In the genomic region with DNA sequence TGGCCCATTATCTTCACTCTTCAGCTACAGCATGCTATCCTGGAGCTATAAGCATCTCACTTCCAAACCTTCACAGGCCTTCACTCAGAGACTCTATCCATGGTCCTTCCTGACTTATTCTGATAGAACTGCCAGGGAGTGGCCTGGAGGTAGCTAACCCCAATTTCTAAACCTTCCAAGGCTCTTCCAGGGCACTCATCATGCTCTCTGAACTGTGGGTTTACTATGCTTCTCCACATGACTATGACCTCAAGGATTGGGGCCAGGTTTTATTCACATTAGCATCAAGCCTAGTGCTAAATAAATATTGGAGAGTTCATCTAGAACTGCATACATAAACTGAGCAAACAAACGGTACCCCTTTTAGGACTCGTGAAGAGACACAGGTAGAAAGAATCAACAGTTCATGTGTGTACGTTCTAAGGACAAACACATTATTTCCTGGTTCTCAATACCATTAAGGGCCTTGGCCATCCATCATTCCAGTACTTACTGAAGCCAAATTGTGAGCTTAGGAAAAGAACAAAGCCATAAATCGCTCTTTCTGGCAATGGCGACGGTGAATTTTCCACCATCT, we compare ENCODE assay signal across 8 mouse cellular contexts. TPM values are rescaled to one million over a fixed set of nuclear protein-coding genes. Genes with fewer than 3 reads are reported as not detected.
DNase-seq lines count a peak whose midpoint lies in the region; ATAC-seq and TF ChIP-seq lines count a peak whose summit lies in the region.

No protein-coding gene starts in this region.

- ATAC-seq in heart, embryonic 12.5 days (ENCODE audit: insufficient number of reproducible peaks, low FRiP score), result no peak
- ATAC-seq in forebrain, embryonic 14.5 days, result no peak
- no peak for ATAC-seq in liver, embryonic 11.5 days (replicated peaks; ENCODE audit: low FRiP score)

- no peaks in the 10 kb centered on the region for H3K27me3 ChIP-seq in heart, embryonic 12.5 days (replicated peaks)
- H3K27me3 ChIP-seq in MEL (ENCODE audit: control insufficient read depth in 1 of 2, insufficient read depth in 2 of 2, low read length in 2 of 2), result no peaks in the 10 kb centered on the region
- H3K27me3 ChIP-seq in forebrain, embryonic 14.5 days (replicated peaks; ENCODE audit: control insufficient read depth, insufficient read depth, low read length), result no peaks in the 10 kb centered on the region
- no peaks in the 10 kb centered on the region for H3K27me3 ChIP-seq in liver, embryonic 11.5 days (replicated peaks; ENCODE audit: control insufficient read depth, insufficient read depth, low read length)

- no peak for TF ChIP-seq EP300 in MEL (IDR thresholded peaks at IDR 0.05; ENCODE audit: low read depth in 1 of 2, low read length in 2 of 2)

- peak overlapping the region; percentile 93 for H3K27ac ChIP-seq in heart, embryonic 12.5 days (ENCODE audit: poor library complexity, severe bottlenecking)
- peak overlapping the region; percentile 78 for H3K27ac ChIP-seq in MEL (ENCODE audit: control insufficient read depth, low read depth, low read length)
- peak overlapping the region; percentile 99 for H3K27ac ChIP-seq in forebrain, embryonic 14.5 days (ENCODE audit: low read depth, low read length)
- H3K27ac ChIP-seq in liver, embryonic 11.5 days (ENCODE audit: low read depth, low read length), result peak overlapping the region; percentile 90

- no peak for TF ChIP-seq POLR2A in MEL (IDR thresholded peaks at IDR 0.05; ENCODE audit: control insufficient read depth in 1 of 2, insufficient read depth in 1 of 2, low read depth in 1 of 2, low read length in 2 of 2, poor library complexity in 1 of 2)

- peak overlapping the region; percentile 68 for H3K4me2 ChIP-seq in heart, embryonic 12.5 days
- peak overlapping the region; percentile 85 for H3K4me2 ChIP-seq in forebrain, embryonic 14.5 days (ENCODE audit: low read length)
- H3K4me2 ChIP-seq in liver, embryonic 11.5 days, result peak overlapping the region; percentile 83

- no peaks in the 10 kb centered on the region for H3K9me3 ChIP-seq in heart, embryonic 12.5 days (replicated peaks)
- no peaks in the 10 kb centered on the region for H3K9me3 ChIP-seq in MEL (replicated peaks; ENCODE audit: insufficient read depth, low read length)
- H3K9me3 ChIP-seq in forebrain, embryonic 14.5 days (replicated peaks; ENCODE audit: control insufficient read depth, low read length), result no peaks in the 10 kb centered on the region
- H3K9me3 ChIP-seq in liver, embryonic 11.5 days (ENCODE audit: control insufficient read depth, low read length), result no peaks in the 10 kb centered on the region

- 12% methylated on average over 6 of the region's 6 CpGs for WGBS in heart, embryonic 12.5 days
- WGBS in forebrain, embryonic 14.5 days, result 9% methylated on average over 6 of the region's 6 CpGs
- 10% methylated on average over 6 of the region's 6 CpGs for WGBS in liver, embryonic 11.5 days

- DNase-seq in heart, postnatal 4 days, result no peak
- peak; percentile 50 for DNase-seq in MEL (ENCODE audit: low read depth, low spot score)
- no peak for DNase-seq in forebrain, embryonic 14.5 days (ENCODE audit: low spot score)
- DNase-seq in liver, embryonic 11.5 days (ENCODE audit: low spot score), result no peak
- DNase-seq in urinary bladder, postnatal 14 days (ENCODE audit: low spot score), result no peak
- no peak for DNase-seq in layer of hippocampus, adult 9-10 months (ENCODE audit: low spot score)
- DNase-seq in B cell, adult 2 months, result no peak

- peaks cover 7% of the 10 kb centered on the region; the same call in 1 of the 2 replicates for H3K36me3 ChIP-seq in heart, embryonic 12.5 days
- H3K36me3 ChIP-seq in MEL (ENCODE audit: control insufficient read depth in 1 of 2, insufficient read depth in 2 of 2, low read length in 2 of 2), result peaks cover 0 to 31% of the 10 kb centered on the region in 2 experiments; a peak in 2 of 4 replicates
- H3K36me3 ChIP-seq in forebrain, embryonic 14.5 days (ENCODE audit: control insufficient read depth, insufficient read depth, low read length), result 0 out of 2 replicates have a peak, but pooled peaks cover 4% of the 10 kb centered on the region
- H3K36me3 ChIP-seq in liver, embryonic 11.5 days (ENCODE audit: control insufficient read depth, insufficient read depth, low read length), result no peaks in the 10 kb centered on the region; the same call in 1 of the 2 replicates

- peaks cover 16% of the 10 kb centered on the region for H3K4me1 ChIP-seq in heart, embryonic 12.5 days (replicated peaks)
- peaks cover 5 to 20% of the 10 kb centered on the region in 2 experiments; a peak in 3 of 4 replicates for H3K4me1 ChIP-seq in MEL (ENCODE audit: control insufficient read depth in 1 of 2, insufficient read depth in 2 of 2, low read length in 2 of 2)
- peaks cover 22% of the 10 kb centered on the region for H3K4me1 ChIP-seq in forebrain, embryonic 14.5 days (ENCODE audit: control insufficient read depth, insufficient read depth, low read length)
- H3K4me1 ChIP-seq in liver, embryonic 11.5 days (replicated peaks; ENCODE audit: control insufficient read depth, insufficient read depth, low read length), result peaks cover 11% of the 10 kb centered on the region

- H3K4me3 ChIP-seq in heart, embryonic 12.5 days, result peak overlapping the region; percentile 66
- peak overlapping the region; percentile 75 to 95 for H3K4me3 ChIP-seq in MEL (ENCODE audit: control insufficient read depth in 1 of 2, insufficient read depth in 1 of 2, low read depth in 2 of 2, low read length in 2 of 2)
- peak overlapping the region; percentile 92 for H3K4me3 ChIP-seq in forebrain, embryonic 14.5 days (ENCODE audit: low read depth, low read length)
- H3K4me3 ChIP-seq in liver, embryonic 11.5 days (ENCODE audit: low read depth, low read length), result peak overlapping the region; percentile 91

- H3K9ac ChIP-seq in heart, embryonic 12.5 days, result peak overlapping the region; percentile 87
- peak overlapping the region; percentile 86 for H3K9ac ChIP-seq in MEL (ENCODE audit: control insufficient read depth, low read depth, low read length, poor library complexity, severe bottlenecking)
- H3K9ac ChIP-seq in forebrain, embryonic 14.5 days (ENCODE audit: low read length), result peak overlapping the region; percentile 98
- peak overlapping the region; percentile 95 for H3K9ac ChIP-seq in liver, embryonic 11.5 days (ENCODE audit: low read depth, low read length)

- H3K79me2 ChIP-seq in MEL (ENCODE audit: control insufficient read depth, insufficient read depth, low read length, poor library complexity), result peaks cover 31% of the 10 kb centered on the region

- TF ChIP-seq CTCF in MEL (IDR thresholded peaks at IDR 0.05 in 2 of 3, conservative IDR thresholded peaks at IDR 0.05 in 1 of 3; ENCODE audit: control insufficient read depth in 1 of 3, insufficient read depth in 1 of 3, low read depth in 2 of 3, low read length in 3 of 3, poor library complexity in 1 of 3, severe bottlenecking in 1 of 3), result no peak

- TF ChIP-seq RAD21 in MEL (IDR thresholded peaks at IDR 0.05; ENCODE audit: low read depth, low read length), result no peak

TF ChIP-seq in MEL, 35 proteins besides CTCF, POLR2A, EP300 and RAD21 (continues in another document):
- TF ChIP-seq ZNF384 (IDR thresholded peaks at IDR 0.05; ENCODE audit: low read depth, low read length), result no peak
- no peak for TF ChIP-seq MEF2A (IDR thresholded peaks at IDR 0.05; ENCODE audit: extremely low read depth, insufficient replicate concordance, low read depth, low read length, poor library complexity, severe bottlenecking)
- TF ChIP-seq SIN3A (IDR thresholded peaks at IDR 0.05; ENCODE audit: low read length), result no peak; the same call in 1 of the 2 replicates
- no peak for TF ChIP-seq BHLHE40 (IDR thresholded peaks at IDR 0.05; ENCODE audit: borderline replicate concordance, low read depth, low read length)
- no peak for TF ChIP-seq ZKSCAN1 (IDR thresholded peaks at IDR 0.05; ENCODE audit: low read depth, low read length)
- TF ChIP-seq E2F4 (IDR thresholded peaks at IDR 0.05; ENCODE audit: borderline replicate concordance, low read depth, low read length), result no peak
- TF ChIP-seq CHD2 (IDR thresholded peaks at IDR 0.05; ENCODE audit: low read length), result no peak

RNA-seq across cellular contexts. Expression of gene Ttc3, which starts 0.7 kb away (rescaled TPM):
- polyA plus RNA-seq in heart, embryonic 12.5 days (2016; fragmentation: Nextera tagmentation; extraction: Ambion mirVana), result 212 and 237 TPM in 2 replicates
- total RNA-seq in heart, postnatal 4 days (2021), result 100 to 1,000 TPM; 156 to 173 TPM
- 47.5 and 56.9 TPM in 2 replicates for total RNA-seq in MEL (2012; rRNA removed)
- polyA plus RNA-seq in MEL (2012; ENCODE audit: insufficient read depth in 1 of 2, insufficient read length in 2 of 2, low read depth in 1 of 2, low replicate concordance in 2 of 2, missing spikeins in 1 of 2), result 100 to 1,000 TPM in 1 of 2 experiments, 10 to 100 TPM in 1; 46.4 to 352 TPM
- 815 and 924 TPM in 2 replicates for polyA plus RNA-seq in forebrain, embryonic 14.5 days (2014; fragmentation: Nextera tagmentation; extraction: Ambion mirVana)
- 101 and 106 TPM in 2 replicates for polyA plus RNA-seq in liver, embryonic 11.5 days (2014; fragmentation: Nextera tagmentation; extraction: Ambion mirVana)

RNA-seq across cellular contexts. Expression of gene Pigp, which starts 2.0 kb away (rescaled TPM):
- polyA plus RNA-seq in heart, embryonic 12.5 days (2016; fragmentation: Nextera tagmentation; extraction: Ambion mirVana), result 104 and 111 TPM in 2 replicates
- total RNA-seq in heart, postnatal 4 days (2021), result 10 to 100 TPM; 76.7 to 77.5 TPM
- 27.1 and 33.9 TPM in 2 replicates for total RNA-seq in MEL (2012; rRNA removed)
- 10 to 100 TPM in 1 of 2 experiments, not detected in 1; 47.3 TPM for polyA plus RNA-seq in MEL (2012; ENCODE audit: insufficient read depth in 1 of 2, insufficient read length in 2 of 2, low read depth in 1 of 2, low replicate concordance in 2 of 2, missing spikeins in 1 of 2)
- 94.1 and 133 TPM in 2 replicates for polyA plus RNA-seq in forebrain, embryonic 14.5 days (2014; fragmentation: Nextera tagmentation; extraction: Ambion mirVana)
- polyA plus RNA-seq in liver, embryonic 11.5 days (2014; fragmentation: Nextera tagmentation; extraction: Ambion mirVana), result 90.4 and 91.6 TPM in 2 replicates

RNA-seq across cellular contexts. Expression of gene Ripply3, which starts 41.5 kb away (rescaled TPM):
- polyA plus RNA-seq in heart, embryonic 12.5 days (2016; fragmentation: Nextera tagmentation; extraction: Ambion mirVana), result 4.2 and 4.3 TPM in 2 replicates
- total RNA-seq in heart, postnatal 4 days (2021), result 1 to 10 TPM; 3.7 to 4.5 TPM
- total RNA-seq in MEL (2012; rRNA removed), result 0.10 and 0.35 TPM in 2 replicates
- polyA plus RNA-seq in MEL (2012; ENCODE audit: insufficient read depth in 1 of 2, insufficient read length in 2 of 2, low read depth in 1 of 2, low replicate concordance in 2 of 2, missing spikeins in 1 of 2), result under 1 TPM in 1 of 2 experiments, not detected in 1; 0.18 TPM
- polyA plus RNA-seq in forebrain, embryonic 14.5 days (2014; fragmentation: Nextera tagmentation; extraction: Ambion mirVana), result 0.74 and 0.99 TPM in 2 replicates
- 4.7 and 5.2 TPM in 2 replicates for polyA plus RNA-seq in liver, embryonic 11.5 days (2014; fragmentation: Nextera tagmentation; extraction: Ambion mirVana)

RNA-seq across cellular contexts. Expression of gene Hlcs, which starts 56.3 kb away (rescaled TPM):
- polyA plus RNA-seq in heart, embryonic 12.5 days (2016; fragmentation: Nextera tagmentation; extraction: Ambion mirVana), result 10.3 and 11.0 TPM in 2 replicates
- total RNA-seq in heart, postnatal 4 days (2021), result 1 to 10 TPM; 8.0 to 8.2 TPM
- 2.8 and 3.3 TPM in 2 replicates for total RNA-seq in MEL (2012; rRNA removed)
- polyA plus RNA-seq in MEL (2012; ENCODE audit: insufficient read depth in 1 of 2, insufficient read length in 2 of 2, low read depth in 1 of 2, low replicate concordance in 2 of 2, missing spikeins in 1 of 2), result 1 to 10 TPM in 1 of 2 experiments, not detected in 1; 6.4 TPM
- polyA plus RNA-seq in forebrain, embryonic 14.5 days (2014; fragmentation: Nextera tagmentation; extraction: Ambion mirVana), result 3.9 and 4.0 TPM in 2 replicates
- 7.1 and 7.4 TPM in 2 replicates for polyA plus RNA-seq in liver, embryonic 11.5 days (2014; fragmentation: Nextera tagmentation; extraction: Ambion mirVana)
